Mouse (Mus musculus): ENCODE measurements around the gene Dnajc4. TPM values are rescaled to one million over a fixed set of nuclear protein-coding genes. Genes with fewer than 3 reads are reported as not detected.

Dnajc4 gene
- 10 to 100 TPM; 46.0 to 58.5 TPM for total RNA-seq (2021)
- long read RNA-seq, experiment 1, transcript Dnajc4-201 (6 exons, 1,074 nt): major isoform, 12 of 57 reads
- long read RNA-seq, experiment 1, partial matches to known transcripts: 12 of 57 reads
- long read RNA-seq, experiment 1, other reads (novel, unspliced or antisense): 33 of 57 reads
- long read RNA-seq, experiment 2, transcript Dnajc4-201 (6 exons, 1,074 nt): major isoform, 7 of 39 reads
- long read RNA-seq, experiment 2, partial matches to known transcripts: 12 of 39 reads
- long read RNA-seq, experiment 2, other reads (novel, unspliced or antisense): 18 of 39 reads

DNA sequence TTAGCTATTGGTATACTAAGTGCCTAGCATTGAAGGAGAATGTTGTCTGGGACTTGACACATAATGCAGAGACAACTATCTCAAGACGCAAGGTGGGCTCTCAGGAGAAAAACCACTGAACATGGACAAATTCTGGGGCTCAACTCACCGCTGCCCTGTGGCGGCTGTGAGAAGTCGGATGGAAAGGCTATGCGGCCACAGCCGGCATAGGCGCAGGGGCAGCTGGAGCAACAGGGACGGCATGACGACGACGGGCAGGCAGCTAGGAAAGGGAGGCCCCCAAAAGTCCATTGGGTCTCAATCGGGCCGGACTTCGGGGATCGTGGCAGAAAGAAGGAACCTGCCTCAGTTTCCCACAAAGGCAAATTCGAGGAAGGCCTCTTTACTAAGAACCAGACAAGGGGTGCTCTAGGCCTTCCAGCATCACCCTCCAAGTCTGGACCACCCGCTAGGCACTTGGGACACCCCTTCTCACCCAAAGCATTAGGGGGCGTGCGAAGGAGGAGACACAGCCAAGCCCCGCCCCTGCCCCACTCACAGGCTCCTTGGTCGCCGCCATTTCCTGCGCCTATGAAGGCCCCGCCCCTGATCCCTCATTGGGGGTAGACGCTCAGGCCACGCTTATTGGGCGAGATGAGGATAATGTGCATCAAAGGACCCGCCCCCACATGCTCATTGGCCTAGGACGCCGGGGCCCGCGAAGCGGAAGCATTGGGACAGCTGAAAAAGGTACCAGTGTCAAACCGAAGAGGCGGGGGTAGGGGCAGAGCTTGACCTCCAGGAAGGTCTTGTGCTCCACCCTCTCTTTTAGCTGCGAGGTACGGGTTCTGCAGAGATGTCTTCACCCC lies at the start of gene Dnajc4:
Gene Dnajc4 (minus strand): TSS at position 562 of the 848 bp plus-strand sequence.
- DNase-seq: peak; percentile 97

DNA sequence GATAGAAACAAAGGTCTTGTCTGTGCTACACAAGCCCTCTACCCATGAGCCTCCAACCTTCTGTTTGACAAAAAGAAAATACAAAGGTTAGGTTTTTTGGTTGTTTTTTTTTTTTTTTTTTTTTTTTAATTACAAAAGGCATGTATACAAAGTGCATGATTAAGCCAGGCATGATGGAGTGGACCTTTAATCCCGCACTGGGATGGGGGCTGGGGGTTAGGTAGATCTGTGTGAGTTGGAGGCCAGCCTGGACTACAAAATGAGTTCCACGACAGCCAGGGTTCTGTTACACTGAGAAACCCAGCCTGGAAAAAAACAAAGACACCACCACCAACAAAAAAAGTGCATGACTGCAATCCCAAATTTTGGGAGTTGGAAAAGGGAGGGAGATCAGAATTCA lies 48.8 kb upstream of the Dnajc4 start:
- no peak for DNase-seq

DNA sequence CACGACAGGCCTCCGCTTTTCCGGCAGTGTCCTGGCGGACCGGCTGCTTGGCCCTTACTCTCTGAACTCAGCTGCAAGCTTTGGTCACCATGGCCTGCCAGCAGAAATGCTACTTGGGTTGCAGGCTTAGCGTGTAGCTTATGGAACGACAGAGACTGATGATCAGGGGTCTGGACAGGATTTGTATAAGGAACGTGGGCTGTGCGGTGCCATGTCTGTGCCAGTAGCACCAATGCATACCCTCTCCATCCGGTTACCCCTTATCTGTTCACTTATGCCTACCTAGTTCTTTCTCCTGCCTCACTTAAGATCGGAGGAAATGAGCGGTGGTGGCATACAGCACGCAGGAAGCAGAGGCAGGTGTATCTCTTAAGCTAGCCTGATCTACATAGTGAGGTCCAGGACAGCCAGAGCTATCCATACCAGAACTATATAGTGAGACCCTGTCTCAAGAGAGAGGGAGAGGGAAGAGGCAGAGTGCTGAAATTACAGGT lies 48.3 kb upstream of the Dnajc4 start:
- no peak for DNase-seq

DNA sequence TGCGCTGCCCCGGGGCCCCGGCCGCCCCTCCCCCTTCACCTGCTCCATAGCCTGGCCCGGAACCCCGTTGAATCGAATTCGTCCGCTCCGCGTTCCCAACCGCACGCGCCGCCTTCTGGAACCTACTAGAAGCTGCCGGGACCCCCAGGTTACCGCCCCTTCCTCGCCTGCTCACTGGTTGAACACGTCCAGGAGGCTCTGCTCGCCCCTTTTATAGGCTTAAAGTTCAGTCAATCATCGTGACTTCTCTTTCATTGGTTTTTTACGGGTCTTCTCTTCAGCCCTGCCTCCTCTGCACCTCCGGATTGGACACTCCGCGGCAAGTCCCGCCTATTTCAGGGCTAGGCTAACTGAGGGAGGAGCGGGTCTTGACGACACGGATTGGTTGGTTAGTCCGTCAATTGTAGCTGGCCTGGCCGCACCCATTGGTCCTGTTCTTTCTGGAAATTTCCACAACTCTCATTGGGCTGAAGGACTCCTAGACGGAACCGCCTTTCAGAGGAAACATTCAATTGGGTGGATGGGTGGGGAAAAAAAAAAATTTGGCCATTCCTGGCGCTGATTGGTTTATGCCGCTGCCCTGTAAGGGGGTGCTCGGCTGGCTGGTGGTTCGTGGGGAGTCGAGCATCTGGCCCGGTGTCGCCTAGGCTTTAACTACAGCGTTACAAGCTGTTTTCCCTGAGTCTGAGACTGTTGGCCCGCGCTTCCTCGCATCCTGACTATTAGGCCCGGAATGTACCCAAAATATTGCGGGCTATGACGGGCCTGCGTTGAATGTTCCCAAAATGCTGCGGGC lies 47.7 kb upstream of the Dnajc4 start, which contains the start of gene Stip1:
Gene Stip1 (minus strand): TSS at position 127 of the 796 bp plus-strand sequence.
- peak; percentile 98 for DNase-seq

DNA sequence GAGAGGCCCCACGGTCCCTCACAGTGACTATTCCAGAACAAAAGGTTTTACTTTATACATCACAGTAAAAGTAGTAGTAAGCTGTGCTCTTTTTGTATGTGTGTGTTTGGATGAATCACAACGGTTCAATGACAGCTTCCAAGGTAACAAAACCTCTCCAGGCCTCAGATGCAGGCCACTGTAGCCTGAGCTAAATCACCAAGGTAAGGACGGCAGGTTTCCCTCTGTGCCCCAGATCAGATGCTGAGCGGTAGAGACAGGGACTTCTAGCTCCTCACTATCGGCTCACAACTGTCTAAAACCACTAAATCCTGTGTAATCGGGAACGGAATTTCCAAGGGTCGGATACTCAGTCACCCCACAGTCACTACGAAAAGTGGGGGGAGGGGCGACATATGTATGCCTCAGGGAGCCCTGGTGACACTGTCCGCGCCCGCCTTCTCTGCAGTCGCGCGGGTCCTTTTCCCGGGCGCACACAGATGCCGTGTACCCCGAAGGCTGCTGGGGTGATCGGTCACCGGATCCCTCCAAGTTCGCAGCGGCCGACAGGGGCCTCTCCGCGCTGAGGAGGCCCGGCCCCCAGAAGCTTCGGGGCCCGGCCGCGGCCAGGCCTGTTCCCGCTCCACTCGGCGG lies 46.8 kb upstream of the Dnajc4 start:
- peak; percentile 71 for DNase-seq

DNA sequence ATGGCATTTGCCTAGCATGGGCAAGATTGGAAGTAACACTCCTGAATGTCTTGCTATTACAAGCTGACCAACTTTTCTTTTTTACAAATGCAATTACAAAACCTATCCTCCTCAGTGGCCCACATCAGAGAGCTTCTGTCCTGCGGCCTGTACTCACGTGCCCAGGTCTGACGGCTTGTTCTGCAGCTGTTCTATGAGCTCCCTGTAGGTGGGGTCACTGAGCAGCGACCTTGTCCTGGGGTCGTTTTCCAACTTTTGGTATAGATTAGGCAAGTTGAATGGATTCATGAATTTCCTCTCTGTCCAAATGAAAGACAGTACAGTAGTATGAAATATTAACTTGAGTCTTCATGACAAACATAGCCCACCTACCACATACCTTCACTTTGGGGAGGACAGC lies 41.6 kb upstream of the Dnajc4 start:
- DNase-seq: no peak

DNA sequence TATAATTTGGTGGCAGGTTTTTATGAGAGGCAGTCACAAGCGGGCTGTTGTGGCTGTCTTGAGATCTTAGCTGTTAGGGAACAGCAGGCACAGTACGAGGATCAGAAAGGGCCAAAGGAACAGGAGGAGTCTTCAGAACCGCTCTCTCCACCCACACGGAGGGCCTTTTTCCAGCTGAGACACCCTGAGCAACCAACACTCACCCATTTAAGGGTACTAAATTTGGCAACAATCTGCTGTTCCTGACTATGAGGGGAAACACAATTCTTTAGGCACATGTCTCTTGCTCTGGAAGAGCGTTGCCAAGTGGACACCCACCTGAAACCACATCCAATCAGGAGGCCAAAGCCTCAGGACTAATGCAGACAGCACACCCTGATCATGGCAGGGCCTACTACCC lies 37.2 kb upstream of the Dnajc4 start:
- no peak for DNase-seq

DNA sequence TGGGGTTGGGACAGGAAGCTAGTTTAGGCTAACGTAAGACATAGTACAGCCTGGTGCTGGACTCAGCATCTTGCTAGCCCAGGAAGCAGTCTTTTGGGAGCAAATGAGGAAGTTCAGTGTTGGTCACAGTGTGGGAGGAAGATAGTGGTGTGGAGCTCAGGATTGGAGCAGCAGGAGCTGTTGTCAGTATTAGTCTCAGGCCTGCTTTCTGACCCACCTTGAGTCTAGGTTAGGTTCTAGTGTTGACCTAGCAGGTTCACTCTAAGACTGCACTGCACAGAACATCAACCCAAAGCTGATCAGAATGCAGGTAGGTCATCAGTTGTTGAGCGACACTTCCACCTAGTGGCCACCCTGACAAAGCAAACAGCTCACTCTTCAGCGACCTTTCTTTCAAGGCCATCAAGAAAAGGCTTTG lies 27.9 kb upstream of the Dnajc4 start:
- peak; percentile 77 for DNase-seq

DNA sequence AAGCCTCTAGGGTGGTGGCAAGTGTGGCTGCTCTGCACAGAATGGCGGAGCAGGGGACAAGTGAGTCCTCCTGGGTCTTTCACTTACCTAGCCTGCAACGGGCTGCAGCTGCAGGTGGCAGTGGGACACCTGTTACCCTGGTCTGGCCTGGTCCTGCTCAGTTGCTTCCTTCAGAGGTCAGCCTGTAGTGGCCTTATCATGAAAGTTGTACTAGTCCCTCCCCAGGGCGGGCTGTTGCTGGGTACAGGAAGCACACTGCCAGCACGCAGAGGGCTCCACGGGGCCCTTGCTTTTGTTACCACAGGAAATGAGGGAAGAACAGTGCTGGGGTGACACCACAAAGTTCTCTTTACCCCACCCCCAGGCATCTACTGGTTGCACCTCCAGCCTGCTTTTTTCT lies 26.8 kb upstream of the Dnajc4 start, which contains the start of gene Fermt3:
Gene Fermt3 (minus strand): TSS at position 279 of the 400 bp plus-strand sequence.
- peak; percentile 38 for DNase-seq

DNA sequence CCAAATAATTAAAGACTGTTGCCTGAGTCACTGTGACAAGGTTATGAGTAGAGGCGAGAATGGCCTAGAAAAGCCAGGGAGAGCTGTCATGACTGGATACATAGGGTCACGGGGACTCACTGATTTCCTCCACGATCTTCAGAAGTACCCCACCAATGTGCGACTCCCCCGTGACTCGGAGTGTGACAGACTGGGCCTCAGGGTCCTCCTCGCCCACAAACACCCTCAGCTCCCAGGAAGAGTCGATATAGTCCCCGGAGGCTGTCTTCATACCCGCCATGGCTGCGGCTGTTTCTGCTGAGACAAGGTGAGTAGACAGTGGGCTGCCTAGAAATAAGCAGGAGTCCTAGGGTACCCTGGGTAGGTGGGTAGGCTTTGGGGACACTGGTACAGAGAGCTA lies 26.2 kb upstream of the Dnajc4 start:
- peak; percentile 7 for DNase-seq

DNA sequence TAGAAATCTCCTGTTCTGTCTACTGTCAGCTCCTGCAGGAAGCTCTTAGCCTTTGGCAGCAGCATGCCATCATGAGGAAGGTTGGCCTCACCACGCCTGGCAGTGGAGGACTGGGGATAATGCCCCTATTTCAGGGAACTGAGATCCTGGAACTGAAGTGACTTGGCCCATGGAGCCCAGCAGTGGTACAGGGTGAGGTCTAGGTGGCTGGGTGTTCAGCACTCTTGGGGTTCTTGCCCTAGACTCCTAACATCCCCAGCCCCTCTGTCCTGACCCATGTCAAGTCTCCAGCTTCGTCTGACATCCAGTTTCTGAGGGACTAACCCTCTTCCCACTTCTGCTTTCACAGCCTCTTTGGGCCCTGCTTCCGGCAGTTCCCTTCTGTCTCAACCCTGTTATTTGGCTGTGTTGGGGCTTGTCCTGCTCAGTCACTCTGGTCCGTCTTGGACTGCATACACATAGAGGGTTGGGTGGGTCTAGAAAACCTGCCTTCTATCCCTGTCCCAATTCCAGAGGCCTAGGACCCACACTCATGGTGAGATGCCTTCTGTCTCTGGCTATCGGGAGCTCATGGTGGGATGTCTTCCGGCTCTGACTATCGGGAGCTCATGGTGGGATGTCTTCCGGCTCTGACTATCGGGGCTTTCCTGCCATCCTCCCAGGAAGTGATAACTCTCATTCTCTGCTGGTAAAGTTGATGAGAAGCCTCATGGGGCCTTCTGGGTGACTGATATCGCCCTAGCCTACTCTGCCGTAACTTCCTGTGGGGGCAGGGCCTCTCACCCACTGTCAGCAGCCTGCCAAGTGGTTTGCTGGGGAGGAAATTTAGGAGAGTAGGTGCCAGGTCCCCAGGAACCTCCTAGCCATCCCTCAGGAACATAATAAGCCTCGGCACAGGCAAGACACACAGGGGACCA lies 25.4 kb upstream of the Dnajc4 start:
- peak; percentile 8 for DNase-seq

DNA sequence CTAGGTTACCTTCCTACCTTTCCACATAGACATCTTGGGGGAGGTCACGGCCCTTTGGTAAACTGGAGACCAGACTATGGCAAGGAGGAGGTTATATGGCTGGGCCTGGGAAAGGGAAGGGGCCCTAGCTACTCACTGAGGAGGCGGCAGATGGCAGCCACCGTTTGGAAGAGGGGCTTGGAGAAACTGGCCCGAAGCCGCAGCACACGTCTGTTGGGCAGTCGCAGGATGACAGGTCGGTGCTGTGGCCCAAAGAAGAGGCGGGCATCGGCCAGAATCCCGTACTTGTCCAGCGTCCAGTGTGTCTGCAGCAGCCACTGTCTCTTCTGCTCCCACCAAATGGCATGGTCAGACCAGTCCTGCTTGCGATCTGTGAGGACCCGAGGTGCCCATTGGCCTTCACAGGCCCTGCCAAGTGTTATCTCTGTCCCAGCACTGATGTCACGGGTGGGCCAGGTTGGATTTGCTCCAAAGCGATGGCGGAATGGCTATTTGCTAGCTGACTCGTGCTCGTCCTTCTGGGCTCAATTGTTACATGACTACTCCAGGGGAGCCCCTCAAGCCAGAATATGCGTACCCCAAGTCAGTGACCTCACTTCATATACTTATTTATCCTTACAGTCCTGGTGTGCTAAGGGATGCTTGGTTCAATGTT lies 22.2 kb upstream of the Dnajc4 start:
- DNase-seq: peak; percentile 10

DNA sequence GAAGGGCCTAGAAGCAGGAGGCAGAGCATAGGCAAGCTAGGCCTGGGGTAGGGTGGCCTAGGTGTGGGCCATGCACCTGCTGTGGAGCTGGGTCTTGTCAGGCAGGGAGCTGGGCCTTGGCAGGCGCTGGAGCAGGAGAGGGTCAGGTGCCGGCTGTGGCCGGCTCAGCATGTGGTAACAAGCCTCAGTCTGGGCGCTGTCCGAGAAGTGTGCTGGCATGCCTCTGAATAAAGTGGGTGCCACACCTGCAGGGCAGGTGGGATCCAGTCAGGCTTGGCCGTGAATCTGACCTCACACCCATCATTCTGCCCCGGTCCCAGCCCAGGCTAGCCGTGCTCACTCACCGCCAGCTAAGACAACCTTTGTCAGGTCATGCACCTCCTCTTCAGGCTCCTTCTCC lies 21.6 kb upstream of the Dnajc4 start:
- DNase-seq: no peak

DNA sequence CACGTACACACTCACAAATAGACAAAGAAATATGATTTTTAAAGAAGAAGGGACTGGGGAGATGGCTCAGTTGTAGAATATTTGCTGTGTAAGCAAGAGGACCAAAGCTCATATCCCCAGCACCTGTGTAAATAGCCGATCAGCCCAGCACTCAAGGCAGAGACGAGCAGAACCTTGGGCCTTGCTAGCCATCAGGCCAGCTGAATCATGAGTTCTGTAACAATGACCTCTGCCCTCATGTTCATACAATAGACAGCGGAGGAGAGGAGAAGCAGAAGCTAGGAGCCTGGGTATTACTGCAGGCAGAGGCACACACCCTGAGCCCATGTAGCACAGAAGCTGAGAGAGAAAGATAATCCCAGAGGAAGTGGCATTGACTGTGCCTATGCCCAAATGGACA lies 20.1 kb upstream of the Dnajc4 start:
- no peak for DNase-seq

DNA sequence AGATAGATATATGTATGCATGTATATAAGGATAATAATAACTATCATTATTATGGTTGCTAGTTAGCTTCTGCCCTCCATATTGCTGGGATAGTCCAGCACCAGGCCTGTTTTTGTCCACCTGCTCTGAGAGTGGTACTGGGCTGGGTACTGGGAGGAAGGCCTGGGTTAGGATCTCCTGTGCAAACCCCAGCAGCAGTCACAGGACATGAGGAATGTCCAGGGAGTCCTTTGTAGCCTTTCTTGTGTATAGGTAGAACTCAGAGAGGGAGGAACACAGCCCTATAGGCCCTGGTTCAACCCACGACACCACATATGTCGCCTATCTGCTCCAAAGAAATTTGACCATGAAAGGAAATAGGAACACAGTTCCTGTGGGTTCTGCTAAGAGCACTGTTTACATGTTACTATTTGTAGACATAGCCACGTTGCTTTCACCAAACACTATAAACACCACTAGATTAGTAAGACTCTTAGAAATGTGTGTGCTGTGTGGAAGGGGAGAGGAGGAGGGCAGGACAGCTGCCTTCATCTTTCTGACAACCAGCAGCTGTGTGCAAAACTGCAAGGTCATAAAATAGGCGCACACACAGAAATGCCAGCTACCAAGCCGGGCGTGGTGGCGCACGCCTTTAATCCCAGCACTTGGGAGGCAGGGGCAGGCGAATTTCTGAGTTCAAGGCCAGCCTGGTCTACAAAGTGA lies 14.7 kb upstream of the Dnajc4 start:
- no peak for DNase-seq

DNA sequence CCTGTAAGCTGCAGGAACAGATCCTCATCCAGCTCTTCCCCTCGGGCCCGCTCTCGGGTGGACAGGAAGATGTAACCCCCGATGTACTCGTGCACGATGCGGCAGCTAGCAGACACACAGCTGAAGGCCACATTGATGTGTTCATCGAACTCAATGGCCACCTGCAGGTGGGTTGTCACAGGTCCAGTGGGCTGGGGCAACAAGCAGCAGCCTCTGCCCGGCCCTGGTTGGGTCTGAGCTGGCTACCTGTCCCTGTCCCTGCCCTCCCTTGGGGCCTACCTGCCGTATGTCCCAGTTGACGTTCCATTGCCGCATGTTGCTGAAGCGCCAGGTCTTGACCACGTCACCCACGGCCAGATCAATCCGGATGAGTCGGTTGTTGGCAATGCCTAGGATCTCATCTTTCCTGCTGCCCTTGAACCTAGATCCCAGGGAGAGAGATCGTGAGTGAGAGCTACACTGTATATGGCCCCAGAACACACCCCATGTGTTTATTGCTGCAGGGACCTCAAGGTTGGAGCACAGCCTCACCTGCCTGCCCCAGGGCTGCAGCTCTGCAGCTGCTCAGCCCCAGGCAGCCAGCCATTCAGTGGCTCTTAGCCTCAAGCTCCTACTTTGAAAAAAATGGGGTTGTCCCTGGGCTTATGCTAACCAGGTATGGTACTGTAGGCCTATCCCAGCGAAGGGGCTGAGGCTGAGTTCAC lies 7.1 kb upstream of the Dnajc4 start:
- DNase-seq: peak; percentile 5

DNA sequence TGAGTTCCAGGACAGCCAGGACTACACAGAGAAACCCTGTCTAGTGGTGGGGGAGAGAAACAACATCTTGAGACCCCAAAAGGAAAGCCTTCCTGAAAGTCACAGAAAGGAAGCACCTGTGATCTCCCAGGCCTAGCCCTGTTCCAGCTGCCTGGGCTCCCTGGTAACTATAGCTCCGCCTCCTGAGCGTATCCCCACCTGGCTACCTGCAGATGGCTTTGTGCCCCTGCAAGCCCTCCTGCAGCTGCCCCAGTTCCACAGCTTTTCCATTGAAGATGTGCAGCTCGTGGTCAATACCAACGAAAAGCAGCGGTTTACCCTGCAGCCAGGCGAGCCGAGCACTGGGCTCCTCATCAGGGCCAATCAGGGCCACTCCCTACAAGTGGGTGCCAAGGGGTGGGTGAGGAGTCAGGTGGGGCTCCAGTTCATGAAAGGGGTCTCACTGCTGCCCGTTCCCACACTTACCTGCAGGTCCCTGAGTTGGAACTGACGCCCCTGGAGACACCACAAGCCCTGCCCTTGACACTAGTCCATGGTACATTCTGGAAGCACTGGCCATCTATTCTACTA lies 5.4 kb upstream of the Dnajc4 start:
- DNase-seq: no peak

DNA sequence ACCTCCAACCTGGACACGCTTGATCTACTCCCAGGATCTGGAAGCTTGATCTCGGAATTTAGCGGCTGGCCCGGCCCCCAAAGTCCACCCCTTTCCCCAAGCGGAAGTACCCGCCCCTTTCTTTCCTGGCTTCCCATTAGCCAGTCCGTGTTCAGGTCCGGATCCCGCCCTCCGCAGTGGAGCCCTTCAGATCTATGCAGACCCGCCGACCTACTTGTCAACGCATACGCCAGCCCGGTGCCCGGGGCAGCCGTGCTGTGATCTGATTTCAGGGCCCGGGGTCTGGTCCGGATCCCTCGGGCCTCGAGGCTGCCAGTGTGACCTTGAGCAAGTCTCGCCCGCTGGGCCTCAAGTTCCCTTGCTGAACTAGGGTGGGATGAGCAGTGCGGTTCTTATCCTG lies 3.6 kb upstream of the Dnajc4 start, which contains the start of the genes Nudt22 and Trpt1:
Gene Nudt22 (minus strand): TSS at position 112 of the 400 bp plus-strand sequence.
Gene Trpt1 (plus strand): TSS at position 126 of the 400 bp plus-strand sequence.
- DNase-seq: peak; percentile 94

Data from adrenal gland, postnatal 10 days (tissue).